Mouse (Mus musculus) neural tube, embryonic 10.5 days (tissue): ENCODE measurements at regions not wholly inside any gene's neighbourhood (a gene's known extent, or its start where the extent isn't known, plus 50 kb on each side); places are given as distances from the start of the nearest gene placed in this dataset.
A peak's percentile ranks its signal among the peaks of the same experiment; 100 is the strongest.

Source experiments
- DNase-seq: peaks from one replicate; pipeline ENCODE4 v3.0.0-alpha.2; 2017; ENCODE audit warnings: low spot score; ENCODE audit errors: extremely low spot score

- DNase-seq = no peak
These were observed 111.9 kb upstream of the Zbtb40 start for GRCm38 (mm10) chr4:137160526-137160925.

DNA sequence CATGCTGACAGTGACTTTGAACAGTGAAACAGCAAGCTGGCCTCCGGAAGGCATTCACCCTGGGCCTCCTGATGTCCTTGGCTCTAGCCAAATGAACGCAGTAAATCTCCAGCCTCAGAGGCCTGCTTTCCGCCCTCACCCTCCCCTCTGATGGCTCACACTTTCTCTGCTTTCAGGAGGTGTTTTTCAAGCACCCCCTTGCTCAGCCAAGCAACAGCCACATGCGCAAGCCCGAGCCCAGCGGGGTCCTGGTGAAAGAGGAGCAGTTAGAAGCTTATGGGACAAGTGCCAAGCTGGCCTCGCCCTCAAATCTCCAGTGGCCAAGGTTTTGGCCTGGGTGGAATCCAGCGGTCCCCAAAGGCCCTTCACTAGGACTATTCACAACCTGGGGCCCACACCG is 109.6 kb upstream of the Zbtb40 start:
- DNase-seq = no peak

DNA sequence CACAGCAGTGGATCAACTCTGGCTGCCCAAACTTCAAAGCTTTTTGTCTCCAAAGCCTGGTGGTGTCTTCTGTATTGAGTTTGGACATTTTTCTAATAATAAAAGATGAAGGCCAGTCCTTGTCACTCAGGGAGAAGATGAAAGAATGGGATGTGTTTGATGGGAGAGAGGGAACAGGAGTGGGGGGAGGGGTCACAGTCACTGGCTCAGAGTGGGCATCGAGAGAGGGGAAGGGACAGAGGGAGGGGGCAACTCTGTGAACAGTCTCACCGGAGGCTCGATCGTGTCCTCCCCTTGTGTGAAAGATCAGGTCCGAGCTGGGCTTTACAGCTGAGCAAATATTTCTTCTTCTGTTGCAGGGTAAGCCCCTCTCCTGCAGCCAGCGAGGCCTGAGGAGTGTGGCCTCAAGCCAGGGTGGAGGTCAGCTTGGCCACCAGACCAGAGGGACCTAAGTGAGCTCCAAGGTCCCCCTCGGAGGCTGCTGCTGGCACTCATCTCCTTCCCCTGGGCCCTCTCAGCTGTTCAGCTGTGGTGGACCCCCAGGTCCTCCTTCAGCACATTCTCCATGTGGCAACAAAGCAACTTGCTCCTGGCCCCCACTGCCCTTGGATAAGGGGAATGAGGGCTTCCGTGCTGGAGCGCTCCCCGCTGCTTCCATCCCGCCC is 108.0 kb upstream of the Zbtb40 start:
- no peak for DNase-seq

DNA sequence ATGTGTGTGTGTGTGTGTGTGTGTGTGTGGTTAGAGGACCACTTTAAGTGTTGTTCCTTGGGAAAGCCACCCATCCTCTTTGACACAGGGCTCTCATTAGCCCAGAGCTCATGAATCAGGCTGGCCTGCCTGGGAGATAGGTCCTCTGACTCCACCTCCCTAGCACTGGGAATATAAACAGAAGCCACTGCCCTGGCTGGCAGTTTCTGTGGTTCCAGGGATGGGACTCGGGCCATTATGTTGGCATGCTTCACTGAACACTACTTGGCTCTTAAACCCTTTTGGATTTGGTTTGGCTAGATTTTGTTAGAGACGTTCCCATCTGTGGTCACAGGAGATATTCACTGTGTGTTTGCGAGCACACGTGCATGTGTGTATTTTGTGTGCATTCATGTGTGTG is 100.2 kb upstream of the Zbtb40 start:
- DNase-seq = no peak

DNA sequence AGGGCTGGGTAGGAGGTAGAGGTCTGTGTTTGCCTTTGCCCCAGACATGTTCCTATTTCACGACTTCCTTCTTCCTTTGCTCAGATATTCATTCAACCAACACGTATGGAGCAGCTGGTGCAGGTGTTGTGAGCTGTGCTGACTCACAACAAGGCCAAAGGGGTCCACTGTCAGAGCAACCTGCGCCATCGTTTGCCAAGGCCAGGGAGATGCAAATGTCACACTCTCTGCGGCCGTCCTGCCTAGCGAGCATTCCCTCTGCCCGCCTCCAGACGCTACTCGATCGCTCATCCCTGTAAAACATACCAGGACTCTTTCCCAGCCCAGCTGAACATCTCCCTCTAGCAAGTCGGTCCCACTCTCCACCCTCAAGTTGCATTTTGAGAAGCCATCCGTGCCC is 99.2 kb upstream of the Zbtb40 start:
- no peak for DNase-seq

GRCm38 (mm10) chr4:137146326-137146725 is 97.7 kb upstream of the Zbtb40 start:
- no peak for DNase-seq

DNA sequence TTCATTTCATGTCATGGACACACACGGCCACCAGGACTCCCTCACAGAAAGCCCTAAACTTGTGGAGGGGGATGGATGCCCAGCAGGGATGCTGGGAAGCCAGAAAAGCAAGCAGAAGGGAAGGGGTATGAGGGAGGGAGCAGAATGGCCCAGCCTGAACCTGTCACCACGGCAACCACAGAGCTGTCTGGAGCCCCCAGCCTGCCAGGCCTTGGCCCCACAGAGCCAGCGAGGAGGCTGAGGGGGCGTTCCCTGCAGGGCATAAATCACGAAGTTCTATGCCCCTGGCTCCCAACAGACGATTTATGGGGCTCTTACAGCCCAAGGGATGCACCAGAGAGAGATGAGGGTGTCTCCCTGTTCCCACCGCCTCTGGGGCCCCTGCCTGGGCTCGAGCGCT is 93.7 kb upstream of the Zbtb40 start:
- DNase-seq = peak; percentile 78

DNA sequence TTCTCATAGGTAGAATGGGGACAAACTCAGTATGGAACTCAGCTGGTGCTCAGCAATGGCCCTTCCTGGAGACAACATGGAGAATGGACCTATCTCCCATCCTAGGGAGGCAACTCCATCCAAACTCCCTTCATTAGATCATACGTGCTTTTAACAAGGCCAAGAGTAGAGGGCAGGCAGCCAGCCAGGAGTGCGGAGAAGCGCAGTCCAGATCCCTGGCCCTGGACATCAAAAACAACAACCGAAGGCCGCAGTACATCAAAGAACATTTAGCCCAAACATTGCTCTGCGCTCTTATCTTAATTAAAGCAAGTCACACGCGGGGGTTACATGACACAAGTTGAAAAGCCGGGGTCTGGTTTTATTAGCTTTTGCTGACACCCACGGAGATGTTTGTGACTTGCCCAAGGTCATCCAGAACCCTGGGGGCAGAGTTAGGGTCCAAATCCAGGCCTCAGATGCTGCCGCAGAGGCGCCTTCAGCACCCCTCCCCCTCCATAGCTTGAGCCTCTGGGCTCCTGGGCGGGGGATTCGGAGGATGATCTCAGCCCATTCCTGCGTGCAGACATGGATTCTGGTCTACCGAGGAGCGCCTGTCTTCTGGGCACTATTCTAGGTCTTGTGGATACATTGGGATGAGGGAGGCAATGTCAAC is 90.6 kb upstream of the Zbtb40 start:
- DNase-seq = no peak

DNA sequence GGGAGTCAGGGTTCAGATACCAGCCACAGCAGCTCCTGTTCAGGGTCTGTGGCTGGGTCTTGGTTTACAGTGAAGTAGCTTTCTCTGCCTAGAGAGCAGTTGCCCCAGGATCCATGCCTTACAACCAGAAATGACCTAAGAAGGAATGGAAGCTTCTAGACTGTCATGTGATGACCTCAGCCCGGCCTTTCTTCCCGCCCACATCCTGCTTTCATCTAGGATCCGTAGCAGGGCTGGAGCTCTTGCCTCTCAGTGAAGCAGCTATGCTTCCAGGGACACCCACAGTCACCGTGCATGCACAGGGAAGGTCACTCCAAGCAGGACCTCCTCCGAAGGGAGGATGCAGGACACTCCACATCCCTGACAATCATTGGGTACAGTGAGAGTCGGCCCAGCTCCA is 89.5 kb upstream of the Zbtb40 start:
- DNase-seq = no peak

DNA sequence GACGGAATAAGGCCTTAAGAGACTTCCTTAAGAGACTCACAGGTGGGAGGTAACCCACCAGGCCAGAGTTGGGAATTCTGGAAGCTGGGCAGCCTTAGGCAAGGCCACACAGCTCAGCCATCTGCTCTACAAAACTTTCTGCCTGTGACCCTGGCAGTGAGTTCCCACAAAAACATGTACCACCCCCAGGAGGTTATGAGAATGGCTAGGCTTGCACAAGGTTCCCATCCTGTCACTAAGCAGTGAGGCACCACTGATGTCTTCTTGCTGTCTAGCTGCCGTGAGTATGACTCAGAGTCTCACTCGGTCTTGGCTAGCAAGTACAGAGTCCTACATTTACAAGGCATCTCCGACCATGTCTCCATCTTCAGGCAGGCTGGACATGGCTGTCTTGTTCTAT is 87.7 kb upstream of the Zbtb40 start:
- DNase-seq = no peak

- DNase-seq = no peak
These were observed 87.2 kb upstream of the Zbtb40 start for GRCm38 (mm10) chr4:137135792-137136191.

DNA sequence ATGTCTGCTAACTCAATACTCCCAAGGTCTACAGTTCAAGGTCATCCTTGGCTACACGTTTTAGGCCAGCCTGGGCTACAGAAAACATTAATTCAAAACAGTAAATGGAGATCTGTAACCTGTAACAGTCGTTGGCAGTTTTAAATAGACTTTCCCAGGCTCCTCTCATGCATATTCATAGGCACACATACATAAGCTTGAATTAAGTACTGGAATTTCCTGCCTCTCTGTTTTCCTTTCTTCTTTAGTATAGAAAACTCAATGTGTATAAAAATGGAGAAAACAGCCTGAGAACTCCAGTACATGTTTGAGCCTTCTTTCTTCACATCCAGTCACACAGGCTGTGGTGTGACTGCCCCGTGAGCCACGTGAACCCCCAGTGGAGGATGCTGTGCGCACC is 86.0 kb upstream of the Zbtb40 start:
- DNase-seq = no peak

GRCm38 (mm10) chr4:137133789-137134188 is 85.2 kb upstream of the Zbtb40 start:
- DNase-seq = no peak

- no peak for DNase-seq
These were observed 82.1 kb upstream of the Zbtb40 start for GRCm38 (mm10) chr4:137130619-137131212.

DNA sequence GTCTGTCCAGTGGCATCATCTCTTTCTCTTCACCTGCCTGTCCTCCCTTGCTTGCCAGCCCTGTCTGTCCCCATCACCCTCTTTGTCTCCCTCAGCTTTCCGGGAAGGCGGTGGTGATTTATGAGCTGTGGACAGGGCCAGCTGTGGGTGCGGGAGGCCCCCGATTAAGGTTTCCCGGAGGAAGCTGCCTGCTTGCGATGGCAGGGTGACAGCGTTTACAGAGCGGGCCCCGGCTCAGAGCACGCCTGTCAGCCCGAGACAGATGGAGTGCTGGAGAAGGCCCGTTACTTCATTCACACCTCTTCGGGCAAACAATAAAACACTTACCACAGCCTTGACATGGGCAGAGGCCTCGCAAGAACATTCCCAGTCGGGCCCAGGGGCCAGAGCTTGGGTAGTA is 79.6 kb upstream of the Zbtb40 start:
- peak; percentile 66 for DNase-seq

DNA sequence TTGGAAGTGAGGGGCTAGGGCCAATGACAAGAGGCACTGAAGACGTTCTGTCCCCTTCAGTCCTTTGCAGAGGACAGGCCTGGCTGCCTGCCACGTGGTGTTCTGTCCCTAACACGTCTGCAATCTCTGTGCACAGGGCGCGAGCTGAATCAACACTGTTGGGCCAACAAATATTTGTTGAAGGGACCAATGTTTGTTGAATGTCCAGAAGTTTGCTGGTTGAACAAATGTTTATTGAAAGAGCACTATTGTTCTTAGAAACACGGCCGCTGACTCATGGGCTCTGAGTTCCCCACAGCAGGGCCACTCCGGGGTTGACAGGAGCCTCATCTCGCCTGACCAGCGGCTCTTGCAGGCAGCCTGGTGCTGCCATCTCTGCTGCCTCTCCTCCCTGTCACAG is 73.1 kb upstream of the Zbtb40 start:
- no peak for DNase-seq

DNA sequence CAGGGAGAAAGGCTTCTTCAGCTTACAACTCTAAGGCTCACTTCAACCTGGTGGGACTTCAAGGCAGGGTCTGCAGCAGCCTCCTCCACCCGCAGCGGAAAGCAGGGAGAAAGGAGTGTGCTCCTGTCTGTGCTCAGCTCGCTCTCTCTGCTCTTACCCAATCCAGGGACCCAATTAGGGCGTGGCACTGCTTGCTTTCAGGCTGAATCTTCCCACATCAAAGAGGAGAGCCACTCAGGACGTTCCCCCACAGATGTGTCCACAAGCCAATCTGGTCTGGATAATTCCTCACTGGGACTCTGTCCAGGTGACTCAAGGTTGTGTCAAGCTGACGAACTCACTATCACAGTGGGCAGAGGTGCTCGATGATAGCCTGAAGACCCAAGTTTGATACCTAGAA is 72.0 kb upstream of the Zbtb40 start:
- no peak for DNase-seq

DNA sequence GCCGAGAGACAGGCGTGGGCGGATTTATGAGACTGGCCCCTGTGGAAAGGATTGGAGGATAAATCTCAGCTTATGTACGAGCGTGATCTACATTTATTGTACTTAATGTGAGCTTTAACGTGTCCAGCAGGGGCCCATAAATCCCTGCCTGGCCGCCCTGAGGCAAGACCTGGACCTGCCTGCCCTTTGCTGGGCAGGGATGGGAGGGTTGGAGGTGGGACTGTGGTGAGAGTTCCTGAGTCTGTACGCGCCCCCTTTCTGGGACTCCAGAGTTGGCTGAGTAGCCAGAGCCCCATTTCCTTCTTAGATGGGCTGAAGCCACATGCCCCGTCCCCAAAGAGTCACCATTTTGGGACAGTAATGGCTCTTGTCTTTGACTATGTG is 69.7 kb upstream of the Zbtb40 start:
- DNase-seq = no peak

DNA sequence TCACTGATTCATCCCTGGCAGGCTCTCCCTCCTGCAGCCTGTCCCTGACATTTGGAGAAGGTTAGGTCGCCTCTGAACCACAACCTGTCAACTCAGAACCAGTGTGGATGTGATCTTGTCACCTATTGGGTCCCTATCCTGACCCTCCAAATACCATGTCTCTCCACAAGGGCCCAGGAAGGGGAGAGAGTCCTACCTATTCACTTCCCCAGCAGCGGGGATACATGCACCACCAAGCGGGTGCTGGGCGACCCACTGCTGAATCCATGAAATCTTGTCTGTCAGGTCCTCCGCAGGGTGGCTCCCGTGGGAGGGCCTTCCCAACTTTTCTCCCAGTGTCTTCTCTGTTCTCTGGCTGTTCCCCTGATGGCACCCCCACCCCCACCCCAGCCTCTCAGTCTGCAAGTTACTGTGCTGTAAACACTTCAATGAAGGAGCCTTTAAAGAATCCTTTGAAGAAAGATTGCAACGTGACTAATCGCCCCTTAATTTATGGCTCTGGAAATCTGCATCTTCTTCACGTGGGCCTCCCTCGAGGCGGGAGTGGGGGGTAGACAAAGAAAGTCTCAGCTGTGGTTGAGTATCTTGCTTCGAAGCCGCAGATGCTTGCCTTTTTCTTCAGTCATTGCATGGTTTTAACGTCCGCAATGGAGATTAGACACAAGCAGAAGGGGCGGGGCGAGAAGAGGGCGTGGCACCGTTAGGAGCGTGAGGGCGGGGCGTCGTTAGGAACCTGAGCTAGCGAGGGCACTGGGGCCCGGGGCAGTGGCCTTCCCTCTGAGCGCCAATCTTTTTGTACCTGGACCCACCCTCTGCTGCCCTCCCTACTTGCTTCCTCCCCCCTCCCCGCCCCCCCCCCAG is 69.1 kb upstream of the Zbtb40 start:
- peak; percentile 85 for DNase-seq

DNA sequence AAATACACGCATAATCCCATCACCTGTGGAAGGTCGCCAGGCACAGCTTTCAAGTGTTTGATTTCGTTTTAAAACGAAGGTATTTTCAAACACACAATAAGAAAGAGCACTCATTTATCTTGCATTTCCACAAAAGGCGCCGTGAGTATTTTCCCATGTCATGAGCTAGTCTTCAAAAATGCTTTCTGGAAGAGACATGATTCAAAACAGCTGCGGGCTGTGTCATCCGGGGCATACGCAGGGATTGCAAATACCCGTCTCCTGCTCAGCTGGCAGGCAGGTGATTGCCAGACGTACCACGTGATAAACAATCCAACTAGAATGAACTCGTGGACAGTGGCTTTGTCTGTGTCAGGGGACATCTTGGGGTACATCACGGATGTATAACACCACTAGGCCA is 66.5 kb upstream of the Zbtb40 start:
- no peak for DNase-seq

GRCm38 (mm10) chr4:137110276-137110675 is 61.7 kb upstream of the Zbtb40 start:
- DNase-seq = no peak

- no peak for DNase-seq
These were observed 55.9 kb upstream of the Zbtb40 start for GRCm38 (mm10) chr4:137104447-137105044.
